Mouse (Mus musculus): ENCODE data around the gene Myh13.

The Myh13 gene

GRCm38 (mm10) chr11:67321358-67321757 lies at the start of gene Myh13:
Gene Myh13 (plus strand): TSS chr11:67321658.
- DNase-seq = no peak

- DNase-seq = no peak
These were observed 44.8 kb upstream of the Myh13 start, which contains the start of gene Myh8 for GRCm38 (mm10) chr11:67276601-67277174. Gene Myh8 (plus strand): TSS chr11:67277124.

GRCm38 (mm10) chr11:67293440-67293839 lies 28.0 kb upstream of the Myh13 start:
- no peak for DNase-seq

DNA sequence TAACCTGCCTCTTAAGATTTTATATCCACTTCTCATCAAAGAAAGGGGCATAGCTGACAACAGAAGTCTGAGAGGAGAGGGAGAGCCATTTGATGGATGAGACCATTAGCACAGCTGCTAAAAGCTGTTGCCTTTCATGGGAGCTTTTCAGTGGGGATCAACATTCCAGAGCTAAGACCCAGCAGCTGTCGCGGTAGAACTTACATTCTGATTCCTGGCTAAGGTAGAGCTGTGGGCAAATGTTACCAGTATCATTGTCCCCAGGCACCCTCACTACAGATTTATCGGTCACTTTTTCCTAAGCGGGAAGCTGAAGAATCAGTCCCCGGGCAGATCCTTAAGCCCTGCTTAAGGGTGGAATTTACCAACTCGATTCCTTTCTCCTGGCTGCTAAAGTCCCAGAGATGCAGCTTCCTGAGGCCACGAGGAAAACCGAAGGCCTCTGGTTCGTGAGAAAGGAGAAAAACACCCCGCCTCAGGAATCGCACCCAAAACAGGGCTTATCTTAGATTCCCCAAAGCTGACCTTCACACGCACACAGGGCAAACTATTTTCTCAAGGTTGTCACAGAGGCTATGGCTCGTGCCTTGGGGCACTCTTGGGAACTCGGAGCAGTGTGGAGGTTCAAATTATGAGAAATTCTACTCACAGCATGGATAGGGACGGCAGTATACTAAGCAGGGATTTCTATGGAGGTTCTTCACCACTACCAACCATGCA lies 7.6 kb upstream of the Myh13 start:
- no peak for DNase-seq

DNA sequence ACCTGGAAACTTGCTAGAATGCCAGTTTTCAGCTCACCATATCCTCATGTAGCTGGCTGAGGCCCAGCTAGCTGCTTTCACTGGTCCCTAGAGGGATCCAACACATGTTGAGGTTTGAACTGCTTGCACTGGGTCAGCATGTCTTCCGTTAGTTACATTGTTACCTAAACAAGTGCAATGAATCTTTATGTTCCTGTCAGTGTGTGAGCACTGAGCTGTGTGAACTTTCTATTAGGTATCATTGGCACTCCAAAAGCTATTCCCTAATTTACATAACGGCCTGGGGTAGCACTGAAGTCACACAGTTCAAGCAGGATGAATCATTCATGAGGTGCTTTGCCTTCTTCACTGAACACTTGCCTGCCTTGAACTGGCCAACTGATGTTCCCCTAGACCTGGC lies 5.1 kb downstream of the Myh13 start:
- DNase-seq = no peak

- DNase-seq = no peak
These were observed 23.1 kb downstream of the Myh13 start for GRCm38 (mm10) chr11:67344556-67344955.

- DNase-seq = no peak
These were observed 23.9 kb downstream of the Myh13 start for GRCm38 (mm10) chr11:67345186-67345855.

DNA sequence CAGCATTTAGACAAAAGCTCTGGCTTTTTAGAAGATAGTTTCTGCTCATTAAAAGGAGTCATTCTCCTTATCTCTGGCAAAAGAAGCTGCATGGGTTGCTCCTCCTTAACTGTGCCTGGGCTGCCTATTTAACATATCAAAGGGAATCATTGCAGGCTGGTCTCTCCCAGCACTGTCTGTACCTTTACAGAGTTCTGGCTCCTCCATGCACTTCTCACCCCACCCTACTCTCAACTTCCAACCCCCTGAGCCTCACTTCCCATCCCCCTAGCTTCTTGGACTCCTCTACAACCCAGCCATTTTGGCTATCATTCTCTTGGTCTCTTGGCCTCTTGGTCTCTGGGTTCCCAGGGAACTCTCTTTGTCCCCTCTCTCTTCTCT lies 24.4 kb downstream of the Myh13 start:
- DNase-seq = no peak

- peak in 1 of 2 experiments; percentile 5 for DNase-seq
These were observed 28.8 kb downstream of the Myh13 start for GRCm38 (mm10) chr11:67350153-67350768.

DNA sequence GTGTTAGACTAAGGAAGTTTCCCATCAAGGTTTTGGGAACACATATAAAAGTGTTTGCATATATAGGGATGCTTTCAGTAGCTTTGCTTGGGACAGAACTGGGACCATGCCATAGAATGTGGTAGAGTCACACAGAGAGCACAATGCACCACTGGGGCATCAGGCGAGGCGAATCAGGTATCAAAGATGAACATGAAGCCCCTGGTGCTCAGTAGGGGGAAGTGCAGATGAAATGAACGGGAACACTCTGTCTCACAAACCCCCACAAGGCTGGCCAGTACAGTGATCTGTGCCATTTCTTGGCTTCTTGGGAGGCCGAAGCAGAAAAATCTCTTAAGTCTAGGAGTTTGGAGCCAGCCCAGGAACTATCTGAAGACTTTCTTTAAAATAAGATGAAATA lies 31.6 kb downstream of the Myh13 start:
- DNase-seq = no peak

DNA sequence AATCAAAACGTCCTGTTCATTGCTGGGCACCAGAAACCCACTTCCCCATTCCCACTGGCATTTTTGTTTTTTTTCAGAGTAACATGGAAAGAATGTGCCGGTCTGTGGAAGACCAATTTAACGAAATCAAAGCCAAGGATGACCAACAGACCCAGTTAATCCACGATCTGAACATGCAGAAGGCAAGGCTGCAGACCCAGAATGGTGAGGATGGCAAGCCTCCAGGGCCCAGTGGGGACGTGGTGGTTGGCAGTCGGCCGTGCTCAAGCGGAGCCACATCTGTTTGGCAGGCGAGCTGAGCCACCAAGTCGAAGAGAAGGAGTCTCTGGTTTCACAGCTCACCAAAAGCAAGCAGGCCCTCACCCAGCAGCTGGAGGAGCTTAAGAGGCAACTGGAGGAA lies 36.6 kb downstream of the Myh13 start:
- no peak for DNase-seq

- DNase-seq = no peak
These were observed 40.8 kb downstream of the Myh13 start for GRCm38 (mm10) chr11:67362236-67362635.

DNA sequence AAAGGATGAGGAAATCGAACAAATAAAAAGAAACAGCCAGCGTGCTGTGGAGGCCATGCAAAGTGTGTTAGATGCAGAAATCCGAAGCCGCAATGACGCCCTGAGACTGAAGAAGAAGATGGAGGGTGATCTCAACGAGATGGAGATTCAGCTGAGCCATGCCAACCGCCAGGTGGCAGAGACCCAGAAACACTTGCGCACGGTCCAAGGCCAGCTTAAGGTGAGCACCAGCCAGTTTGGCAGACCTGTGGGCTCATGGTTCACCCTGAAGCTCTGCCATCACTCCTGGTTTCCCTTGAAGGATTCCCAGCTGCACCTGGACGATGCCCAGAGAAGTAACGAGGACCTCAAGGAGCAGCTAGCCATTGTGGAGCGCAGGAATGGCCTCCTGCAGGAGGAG lies 43.1 kb downstream of the Myh13 start:
- no peak for DNase-seq

- no peak for DNase-seq
These were observed 43.7 kb downstream of the Myh13 start for GRCm38 (mm10) chr11:67364986-67365721.

GRCm38 (mm10) chr11:67366936-67367335 lies 45.5 kb downstream of the Myh13 start:
- DNase-seq = no peak

- DNase-seq = no peak
These were observed 51.9 kb downstream of the Myh13 start for GRCm38 (mm10) chr11:67373333-67373732.

DNA sequence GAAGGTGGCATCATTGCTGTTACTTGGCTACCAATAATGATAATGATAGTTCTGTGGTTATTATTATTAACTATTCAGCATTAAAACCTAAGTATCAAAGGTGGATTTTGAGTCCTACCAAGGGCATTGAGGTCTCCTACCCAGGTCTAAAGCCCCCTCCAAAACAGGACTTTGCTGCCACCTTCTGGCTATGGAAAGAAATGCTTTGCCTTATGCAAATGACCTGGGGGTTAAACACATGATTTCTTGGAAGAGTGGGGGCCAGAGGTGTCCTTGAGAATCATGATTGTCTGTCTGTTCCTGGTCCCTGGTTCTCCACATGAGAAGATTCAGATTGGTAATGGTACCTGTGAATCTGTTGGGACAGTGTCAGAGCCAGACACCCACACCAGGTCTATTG lies 54.9 kb downstream of the Myh13 start:
- no peak for DNase-seq

DNA sequence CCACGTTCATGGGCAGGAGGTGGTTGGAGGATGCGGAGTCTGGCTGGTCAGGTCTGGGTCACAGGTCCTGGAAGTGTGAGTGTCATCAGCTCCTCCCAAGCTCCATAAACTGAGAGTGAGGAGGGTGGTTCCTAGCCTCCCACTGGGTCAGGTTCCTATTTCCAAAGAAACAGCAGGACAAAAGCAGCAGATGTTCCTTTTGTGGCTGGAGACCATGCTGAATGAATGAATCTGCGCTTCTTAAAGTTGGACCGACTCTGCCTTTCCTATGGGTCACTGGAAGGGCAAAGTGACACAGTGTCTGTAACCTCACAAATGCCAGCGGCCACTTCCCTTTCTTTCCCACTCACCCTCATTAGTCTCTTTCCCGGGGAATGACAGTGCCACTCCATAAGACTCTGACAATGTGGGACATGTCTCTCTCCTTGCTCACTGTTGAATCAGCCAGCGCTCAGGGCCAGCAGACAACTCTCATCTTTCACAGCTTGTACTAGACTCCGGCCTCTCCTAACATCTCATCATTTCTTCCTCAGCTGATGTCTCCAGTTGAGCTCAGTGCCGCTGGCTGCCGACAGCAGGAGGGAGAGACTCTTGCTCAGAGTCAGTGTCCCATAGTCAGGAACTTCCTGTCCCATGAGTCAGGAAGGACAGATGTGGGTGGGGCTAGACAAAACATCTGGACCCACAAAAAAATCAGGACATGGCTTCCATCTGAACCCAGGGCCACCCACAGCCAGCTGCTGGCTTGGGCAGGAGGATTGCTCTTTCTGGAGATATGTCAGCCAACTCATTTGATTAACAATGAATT lies 58.4 kb downstream of the Myh13 start:
- no peak for DNase-seq

GRCm38 (mm10) chr11:67381833-67382232 lies 60.4 kb downstream of the Myh13 start:
- DNase-seq = no peak

DNA sequence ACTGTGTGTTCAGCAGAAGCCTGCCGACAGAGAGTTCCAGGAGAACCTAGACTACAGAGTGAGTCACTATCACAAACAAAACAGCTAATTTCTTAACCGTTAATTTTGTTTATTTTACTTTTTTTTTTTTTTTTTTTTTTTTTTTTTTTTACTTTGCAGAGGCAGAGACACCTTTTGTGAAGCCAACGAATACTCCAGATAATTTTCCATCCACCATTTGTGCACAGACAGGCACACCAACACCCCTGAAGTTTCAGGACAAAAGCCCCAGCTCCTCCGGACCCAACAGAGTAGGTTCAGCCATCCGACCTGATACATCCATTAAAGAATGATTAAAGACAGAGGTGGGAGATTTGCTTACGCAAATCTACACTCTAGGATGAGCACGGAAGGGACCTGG lies 63.2 kb downstream of the Myh13 start:
- no peak for DNase-seq

- DNase-seq = no peak
These were observed 65.5 kb downstream of the Myh13 start for GRCm38 (mm10) chr11:67386815-67387415.
